Mouse (Mus musculus): Measurements from ENCODE around the gene Map3k20.
A peak's percentile ranks its signal among the peaks of the same experiment; 100 is the strongest.

The Map3k20 gene

GRCm38 (mm10) chr2:72280524-72280923 lies 4.9 kb upstream of the Map3k20 start:
- no peak for DNase-seq (ENCODE audit: low read depth)

GRCm38 (mm10) chr2:72281971-72282370 lies 3.5 kb upstream of the Map3k20 start:
- peak; percentile 82 for DNase-seq (ENCODE audit: low read depth)

GRCm38 (mm10) chr2:72282733-72283132 lies 2.7 kb upstream of the Map3k20 start:
- peak; percentile 76 for DNase-seq (ENCODE audit: low read depth)

- no peak for DNase-seq (ENCODE audit: low read depth)
Observed at GRCm38 (mm10) chr2:72284689-72285088, 748 bp upstream of the Map3k20 start.

- peak; percentile 33 for DNase-seq (ENCODE audit: low read depth)
Observed at GRCm38 (mm10) chr2:72285888-72286661, 638 bp downstream of the Map3k20 start.

GRCm38 (mm10) chr2:72287142-72287541 lies 1.7 kb downstream of the Map3k20 start:
- DNase-seq (ENCODE audit: low read depth) = no peak

GRCm38 (mm10) chr2:72288932-72289534 lies 3.6 kb downstream of the Map3k20 start:
- no peak for DNase-seq (ENCODE audit: low read depth)

GRCm38 (mm10) chr2:72291103-72291502 lies 5.7 kb downstream of the Map3k20 start:
- no peak for DNase-seq (ENCODE audit: low read depth)

- DNase-seq (ENCODE audit: low read depth) = peak; percentile 25
Observed at GRCm38 (mm10) chr2:72292573-72292972, 7.1 kb downstream of the Map3k20 start.

- no peak for DNase-seq (ENCODE audit: low read depth)
Observed at GRCm38 (mm10) chr2:72294994-72295393, 9.6 kb downstream of the Map3k20 start.

GRCm38 (mm10) chr2:72296984-72297715 lies 11.7 kb downstream of the Map3k20 start:
- no peak for DNase-seq (ENCODE audit: low read depth)

GRCm38 (mm10) chr2:72297716-72298082 lies 12.3 kb downstream of the Map3k20 start:
- no peak for DNase-seq (ENCODE audit: low read depth)

- DNase-seq (ENCODE audit: low read depth) = peak; percentile 55
Observed at GRCm38 (mm10) chr2:72298406-72298805, 13.0 kb downstream of the Map3k20 start.

- DNase-seq (ENCODE audit: low read depth) = no peak
Observed at GRCm38 (mm10) chr2:72301194-72301916, 15.9 kb downstream of the Map3k20 start.

GRCm38 (mm10) chr2:72305738-72306137 lies 20.3 kb downstream of the Map3k20 start:
- DNase-seq (ENCODE audit: low read depth) = no peak

- DNase-seq (ENCODE audit: low read depth) = no peak
Observed at GRCm38 (mm10) chr2:72308351-72308750, 22.9 kb downstream of the Map3k20 start.

GRCm38 (mm10) chr2:72308981-72309380 lies 23.5 kb downstream of the Map3k20 start:
- DNase-seq (ENCODE audit: low read depth) = no peak

GRCm38 (mm10) chr2:72311486-72311885 lies 26.0 kb downstream of the Map3k20 start:
- no peak for DNase-seq (ENCODE audit: low read depth)

- no peak for DNase-seq (ENCODE audit: low read depth)
Observed at GRCm38 (mm10) chr2:72313312-72313711, 27.9 kb downstream of the Map3k20 start.

GRCm38 (mm10) chr2:72318421-72318820 lies 33.0 kb downstream of the Map3k20 start:
- no peak for DNase-seq (ENCODE audit: low read depth)

GRCm38 (mm10) chr2:72319028-72319798 lies 33.8 kb downstream of the Map3k20 start:
- DNase-seq (ENCODE audit: low read depth) = no peak

GRCm38 (mm10) chr2:72320661-72321060 lies 35.2 kb downstream of the Map3k20 start:
- no peak for DNase-seq (ENCODE audit: low read depth)

All from induced T-regulatory cell, adult 2 months (primary cell).